Mouse (Mus musculus) stomach, postnatal 0 days (tissue): ENCODE measurements around the gene Akap13. TPM values are rescaled to one million over a fixed set of nuclear protein-coding genes. Genes with fewer than 3 reads are reported as not detected.
A peak's percentile ranks its signal among the peaks of the same experiment; 100 is the strongest.
"Not testable (repeated sequence)": the region's sequence is repeated elsewhere in the genome, so short reads cannot be mapped to it uniquely, and the experiment has no call there.

Source experiments
- ATAC-seq: fragments of 200-750 bp; cut with Nextera tagmentation; 2 replicates; pipeline ENCODE4 v1.8.0; 2017; ENCODE audit not compliant: low FRiP score, low TSS enrichment
- DNase-seq: peaks from one replicate; pipeline ENCODE4 v3.0.0-alpha.2; 2016; ENCODE audit warnings: low spot score
- H3K27ac ChIP-seq: fragments of 300-500 bp; sonication (generic); replicated peaks from 2 replicates; pipeline ENCODE4 v1.5.1; 2014; ENCODE audit warnings: mild to moderate bottlenecking, control low read depth
- H3K27me3 ChIP-seq: fragments of 300-500 bp; sonication (generic); 2 replicates; pipeline ENCODE4 v1.6.1; 2014; ENCODE audit warnings: low read length; ENCODE audit not compliant: control insufficient read depth, insufficient read depth
- H3K36me3 ChIP-seq: fragments of 300-500 bp; sonication (generic); 2 replicates; pipeline ENCODE4 v1.6.1; 2014; ENCODE audit warnings: low read length, mixed read lengths; ENCODE audit not compliant: control insufficient read depth, insufficient read depth
- H3K4me1 ChIP-seq: fragments of 300-500 bp; sonication (generic); replicated peaks from 2 replicates; pipeline ENCODE4 v1.6.1; 2014; ENCODE audit warnings: antibody characterized with exemption; ENCODE audit not compliant: control insufficient read depth, insufficient read depth
- H3K4me2 ChIP-seq: fragments of 300-500 bp; sonication (generic); replicated peaks from 2 replicates; pipeline ENCODE4 v1.6.1; 2014; ENCODE audit warnings: low read depth, mild to moderate bottlenecking, control low read depth, moderate library complexity
- H3K4me3 ChIP-seq: fragments of 300-500 bp; sonication (generic); 2 replicates; pipeline ENCODE4 v1.5.1; 2014; ENCODE audit warnings: low read depth, low read length, control low read depth
- H3K9ac ChIP-seq: fragments of 300-500 bp; sonication (generic); 2 replicates; pipeline ENCODE4 v1.6.1; 2014; ENCODE audit warnings: mild to moderate bottlenecking, low read length, control low read depth, mixed read lengths
- H3K9me3 ChIP-seq: fragments of 300-500 bp; sonication (generic); 2 replicates; pipeline ENCODE4 v1.6.1; 2016; ENCODE audit warnings: low read length; ENCODE audit not compliant: control insufficient read depth
- CTCF ChIP-seq: IDR thresholded peaks from 2 replicates; pipeline ENCODE4 v1.5.1; 2016; ENCODE audit warnings: antibody characterized with exemption, low read depth, mild to moderate bottlenecking, moderate library complexity
- EP300 ChIP-seq: optimal IDR thresholded peaks from 2 replicates; pipeline ENCODE3; 2016; ENCODE audit warnings: antibody characterized with exemption
- WGBS: fragments of 180-500 bp; shearing (Covaris S2); extraction: QIAGEN DNeasy Blood & Tissue Kit; methylation state at CpG from one replicate; pipeline ENCODE4 v1.1.7; 2014; 5-methylcytosine and 5-hydroxymethylcytosine counted together
- polyA plus RNA-seq: library from polyadenylated mRNA; unstranded; fragments of >200 nt; fragmentation: Nextera tagmentation; extraction: Ambion mirVana; gene quantifications from 2 replicates; pipeline ENCODE4 v1.2.1, GENCODE M21; 2015

The Akap13 gene
- polyA plus RNA-seq, 1 experiment from 2014 or later = 18.8 TPM

DNA sequence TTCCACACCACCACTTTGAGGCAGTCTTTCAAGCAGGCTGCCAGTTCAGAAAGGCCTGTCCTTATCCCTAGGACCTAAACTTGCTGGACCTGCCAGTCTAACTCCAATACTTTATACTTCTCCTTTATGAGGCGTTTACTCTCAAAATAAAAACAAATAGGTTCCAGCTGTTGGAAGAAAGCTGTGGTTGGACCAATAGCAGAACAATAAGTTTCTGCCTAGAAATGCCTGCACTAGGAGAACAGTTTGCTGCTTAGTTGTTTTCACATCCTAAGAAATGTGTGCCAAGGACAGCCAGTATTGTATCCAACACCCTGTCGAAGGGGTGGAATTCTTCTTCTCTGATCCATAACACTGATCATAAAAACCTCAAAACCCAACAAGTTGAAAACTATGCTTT, 276.6 kb downstream of the Akap13 start:
- peaks cover 28% of the 10 kb centered on the region for H3K36me3 ChIP-seq
- no peaks in the 10 kb centered on the region for H3K9me3 ChIP-seq

GRCm38 (mm10) chr7:75733166-75733565, 277.8 kb downstream of the Akap13 start:
- WGBS = 87% methylated on average over 2 of the region's 2 CpGs
- no peak overlapping the region for H3K27ac ChIP-seq
- no peak for TF ChIP-seq EP300
- no peak for TF ChIP-seq CTCF
- no peaks in the 10 kb centered on the region for H3K27me3 ChIP-seq
- H3K9me3 ChIP-seq = no peaks in the 10 kb centered on the region
- no peak overlapping the region for H3K4me3 ChIP-seq
- peaks cover 32% of the 10 kb centered on the region for H3K36me3 ChIP-seq
- ATAC-seq (no peak), DNase-seq (no peak)
- no peaks in the 10 kb centered on the region for H3K4me1 ChIP-seq
- H3K4me2 ChIP-seq = no peak overlapping the region
- no peak overlapping the region for H3K9ac ChIP-seq

More for the DNA sequence above, 276.6 kb downstream of the Akap13 start:
- TF ChIP-seq CTCF (no peak), EP300 (no peak)
- DNase-seq (no peak), ATAC-seq (no peak)
- no peaks in the 10 kb centered on the region for H3K4me1 ChIP-seq
- no peak overlapping the region for H3K4me3 ChIP-seq
- no peak overlapping the region for H3K27ac ChIP-seq
- WGBS = 83% methylated on average over 2 of the region's 2 CpGs
- no peak overlapping the region for H3K4me2 ChIP-seq
- H3K9ac ChIP-seq = no peak overlapping the region
- no peaks in the 10 kb centered on the region for H3K27me3 ChIP-seq

DNA sequence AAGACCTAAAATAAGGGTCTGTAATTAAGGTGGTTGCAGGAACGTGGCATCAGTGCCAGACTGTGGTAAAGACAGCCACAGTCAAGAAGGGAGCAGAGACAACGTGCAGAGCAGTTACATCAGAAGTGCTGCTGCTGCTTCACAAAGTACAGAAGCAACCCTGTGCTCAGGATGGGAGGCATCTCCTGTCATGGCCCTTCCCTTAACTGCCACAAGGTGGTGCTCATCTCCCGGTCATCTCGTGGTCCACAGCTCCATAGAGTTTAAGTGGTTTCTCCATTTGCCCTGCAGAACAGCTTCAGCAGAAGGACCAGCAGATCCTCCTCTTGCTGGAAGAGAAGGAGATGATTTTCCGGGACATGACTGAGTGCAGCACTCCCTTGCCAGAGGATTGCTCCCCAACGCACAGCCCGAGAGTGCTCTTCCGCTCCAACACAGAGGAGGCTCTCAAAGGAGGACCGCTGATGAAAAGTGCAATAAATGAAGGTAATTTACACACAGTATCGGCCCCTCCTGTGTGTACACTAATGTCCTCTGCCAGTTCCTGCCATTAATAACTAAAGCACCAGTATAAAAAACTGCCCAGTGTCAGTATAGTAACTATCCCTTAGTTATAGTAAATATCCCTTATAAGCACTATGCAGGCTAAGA, 283.9 kb downstream of the Akap13 start:
- Histone ChIP-seq H3K4me1 (no peaks in the 10 kb centered on the region), H3K27me3 (no peaks in the 10 kb centered on the region), H3K9ac (no peak overlapping the region), H3K4me2 (no peak overlapping the region), H3K4me3 (no peak overlapping the region), H3K9me3 (no peaks in the 10 kb centered on the region), H3K36me3 (peaks cover 34% of the 10 kb centered on the region), H3K27ac (no peak overlapping the region)
- ATAC-seq = peak; percentile 84
- TF ChIP-seq EP300 (no peak), CTCF (peak; percentile 95)
- peak; percentile 53 for DNase-seq
- 50% methylated on average over 10 of the region's 10 CpGs for WGBS

DNA sequence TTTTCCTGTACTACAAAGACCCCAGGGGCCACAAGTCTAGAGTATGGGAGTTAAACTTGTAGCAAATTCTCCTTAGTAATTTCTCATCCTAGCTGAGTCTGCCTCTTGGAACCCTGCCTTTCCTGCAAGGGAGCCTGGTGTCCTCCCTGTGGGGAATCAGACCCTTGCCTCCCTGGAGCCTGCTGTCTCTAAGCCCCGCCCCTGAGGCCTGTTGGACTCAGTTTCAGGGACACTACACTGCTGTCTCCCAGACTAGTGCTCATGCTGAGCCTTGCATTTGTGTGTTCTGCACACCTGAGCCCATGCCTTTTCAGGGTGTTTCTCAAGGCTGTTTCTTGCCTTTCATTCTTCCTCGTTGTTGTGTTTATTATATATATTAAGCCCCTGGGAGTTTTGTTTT, 289.2 kb downstream of the Akap13 start:
- H3K36me3 ChIP-seq = peaks cover 37% of the 10 kb centered on the region

DNA sequence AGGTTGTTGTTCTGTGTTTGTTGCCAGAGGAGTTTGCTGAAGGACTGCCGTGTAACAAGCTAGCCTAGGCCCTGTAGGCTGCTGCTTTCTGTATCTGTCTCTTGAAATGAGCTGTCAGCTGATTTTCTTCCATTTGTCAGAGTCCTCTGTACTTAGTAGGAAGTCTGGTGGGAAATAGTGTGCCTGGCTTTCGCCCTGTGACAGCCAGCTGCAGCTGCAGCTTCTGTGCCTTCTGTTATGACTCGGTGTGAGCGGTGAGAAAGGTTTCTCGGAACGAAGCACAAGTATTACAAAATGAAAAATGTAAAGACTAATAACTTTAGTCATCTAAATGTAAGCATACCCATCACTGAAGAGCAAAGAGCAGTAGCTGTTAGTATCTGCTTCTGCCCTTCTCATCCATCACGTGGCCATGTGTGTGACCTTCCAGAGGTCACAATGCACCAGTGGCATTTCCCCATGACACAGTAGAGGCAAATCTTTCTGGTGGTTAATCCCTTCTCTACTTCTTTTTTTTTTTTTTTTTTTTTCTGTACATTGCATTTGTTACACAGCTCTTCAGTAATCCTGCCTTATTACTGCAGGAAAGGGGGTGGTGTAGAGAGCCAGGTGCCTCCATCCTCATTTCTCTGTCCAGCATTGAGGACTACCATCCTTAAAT, 289.8 kb downstream of the Akap13 start:
- DNase-seq (no peak), ATAC-seq (no peak)
- Histone ChIP-seq H3K9me3 (no peaks in the 10 kb centered on the region), H3K4me2 (no peak overlapping the region), H3K4me1 (no peaks in the 10 kb centered on the region), H3K4me3 (no peak overlapping the region), H3K9ac (no peak overlapping the region), H3K27me3 (no peaks in the 10 kb centered on the region), H3K36me3 (peaks cover 36% of the 10 kb centered on the region), H3K27ac (no peak overlapping the region)
- TF ChIP-seq EP300 (no peak), CTCF (no peak)
- WGBS = 55% methylated on average over 7 of the region's 7 CpGs

More for the DNA sequence above, 289.2 kb downstream of the Akap13 start:
- Histone ChIP-seq H3K4me3 (no peak overlapping the region), H3K9me3 (no peaks in the 10 kb centered on the region), H3K27ac (no peak overlapping the region), H3K4me2 (no peak overlapping the region), H3K9ac (no peak overlapping the region), H3K27me3 (no peaks in the 10 kb centered on the region), H3K4me1 (no peaks in the 10 kb centered on the region)
- WGBS = 66% methylated on average over 2 of the region's 2 CpGs
- no peak for DNase-seq
- no peak for ATAC-seq
- TF ChIP-seq CTCF = no peak
- no peak for TF ChIP-seq EP300

- not testable (repeated sequence) for H3K4me1 ChIP-seq, ATAC-seq, H3K27me3 ChIP-seq, H3K9me3 ChIP-seq, H3K27ac ChIP-seq, H3K9ac ChIP-seq, H3K4me3 ChIP-seq, DNase-seq, H3K4me2 ChIP-seq
- H3K36me3 ChIP-seq = peaks cover 36% of the 10 kb centered on the region
- peak; percentile 74 for TF ChIP-seq CTCF
- WGBS = 57% methylated on average over 3 of the region's 3 CpGs
These were observed 290.6 kb downstream of the Akap13 start for GRCm38 (mm10) chr7:75745969-75746368.
